Comparison of ENCODE assay signal across 10 mouse cellular contexts in genomic region chr2:10701459-10701858, GRCm38 (mm10).
DNase-seq lines count a peak whose midpoint lies in the region; ATAC-seq and TF ChIP-seq lines count a peak whose summit lies in the region.
"Had no signal": no experiment of that assay in that cellular context is flagged by ENCODE, and none has a peak within 500 bp of the region (broad histone marks: within the 10 kb centered on the region; RNA-seq: fewer than 3 reads in every experiment).

No protein-coding gene starts in this region.

- no peak for ATAC-seq in intestine, embryonic 14.5 days (replicated peaks; ENCODE audit: low FRiP score, low TSS enrichment, low read depth)
- ATAC-seq in intestine, embryonic 16.5 days, result no peak; the same call in 1 of the 2 replicates
- ATAC-seq in megakaryocyte-erythroid progenitor cell, adult 5-6 weeks (replicated peaks; ENCODE audit: low FRiP score, low TSS enrichment, poor library complexity, severe bottlenecking), result no peak
- ATAC-seq in hindbrain, embryonic 16.5 days, result no peak

- peak; percentile 49 for TF ChIP-seq CTCF in left cerebral cortex, adult 2 months (IDR thresholded peaks at IDR 0.05)

- no peak overlapping the region for H3K4me2 ChIP-seq in intestine, embryonic 14.5 days (ENCODE audit: low read length)
- no peak overlapping the region for H3K4me2 ChIP-seq in intestine, embryonic 16.5 days (ENCODE audit: low read depth, low read length)
- H3K4me2 ChIP-seq in hindbrain, embryonic 16.5 days (ENCODE audit: low read length), result no peak overlapping the region
- H3K4me2 ChIP-seq: embryonic facial prominence, embryonic 13.5 days; heart, embryonic 15.5 days had no signal

- H3K36me3 ChIP-seq in intestine, embryonic 14.5 days (ENCODE audit: control insufficient read depth, insufficient read depth, low read length), result no peaks in the 10 kb centered on the region
- no peaks in the 10 kb centered on the region for H3K36me3 ChIP-seq in intestine, embryonic 16.5 days (ENCODE audit: control insufficient read depth, insufficient read depth, low read length)
- no peaks in the 10 kb centered on the region for H3K36me3 ChIP-seq in hindbrain, embryonic 16.5 days (ENCODE audit: control insufficient read depth, insufficient read depth, low read length)
- H3K36me3 ChIP-seq: embryonic facial prominence, embryonic 13.5 days; heart, embryonic 15.5 days had no signal

- no peak overlapping the region for H3K27ac ChIP-seq in intestine, embryonic 14.5 days (ENCODE audit: low read depth)
- H3K27ac ChIP-seq in intestine, embryonic 16.5 days (ENCODE audit: low read length), result no peak overlapping the region
- no peak overlapping the region for H3K27ac ChIP-seq in left cerebral cortex, adult 2 months
- H3K27ac ChIP-seq in hindbrain, embryonic 16.5 days (ENCODE audit: low read depth, low read length), result no peak overlapping the region
- H3K27ac ChIP-seq: embryonic facial prominence, embryonic 13.5 days; heart, embryonic 15.5 days had no signal

- no peak overlapping the region for H3K4me3 ChIP-seq in intestine, embryonic 14.5 days (ENCODE audit: low read depth, low read length)
- H3K4me3 ChIP-seq in intestine, embryonic 16.5 days (ENCODE audit: low read length), result no peak overlapping the region
- H3K4me3 ChIP-seq in left cerebral cortex, adult 2 months, result no peak overlapping the region
- H3K4me3 ChIP-seq in hindbrain, embryonic 16.5 days (ENCODE audit: low read length), result no peak overlapping the region
- H3K4me3 ChIP-seq: embryonic facial prominence, embryonic 13.5 days; heart, embryonic 15.5 days had no signal

- no peak overlapping the region for H3K9ac ChIP-seq in intestine, embryonic 14.5 days (ENCODE audit: low read length)
- H3K9ac ChIP-seq in intestine, embryonic 16.5 days (ENCODE audit: low read depth, low read length), result no peak overlapping the region
- no peak overlapping the region for H3K9ac ChIP-seq in hindbrain, embryonic 16.5 days (ENCODE audit: low read depth, low read length)
- H3K9ac ChIP-seq: embryonic facial prominence, embryonic 13.5 days; heart, embryonic 15.5 days had no signal

- peak; percentile 56 for DNase-seq in intestine, embryonic 14.5 days (ENCODE audit: low spot score)
- DNase-seq in ES-CJ7 (ENCODE audit: low read depth, low spot score), result peak; percentile 41
- DNase-seq in adrenal gland, postnatal 4 days (ENCODE audit: low spot score in 2 of 2), result peak; percentile 4 to 7
- DNase-seq in left cerebral cortex, adult 2 months (ENCODE audit: extremely low spot score in 1 of 2, low spot score in 2 of 2), result no peak
- DNase-seq in thymus, postnatal 4 days, result no peak

- no peaks in the 10 kb centered on the region for H3K27me3 ChIP-seq in intestine, embryonic 14.5 days (replicated peaks; ENCODE audit: control insufficient read depth, insufficient read depth, low read length)
- no peaks in the 10 kb centered on the region for H3K27me3 ChIP-seq in intestine, embryonic 16.5 days (replicated peaks; ENCODE audit: control insufficient read depth, insufficient read depth, low read length)
- H3K27me3 ChIP-seq in hindbrain, embryonic 16.5 days (replicated peaks; ENCODE audit: control insufficient read depth, insufficient read depth, low read length), result no peaks in the 10 kb centered on the region
- H3K27me3 ChIP-seq: embryonic facial prominence, embryonic 13.5 days; heart, embryonic 15.5 days had no signal

- intact Hi-C loops in left cerebral cortex, adult 2 months (cut with DNase I), result no loop called here

- WGBS in intestine, embryonic 14.5 days, result 32% methylated on average over 10 of the region's 10 CpGs
- 31% methylated on average over 10 of the region's 10 CpGs for WGBS in intestine, embryonic 16.5 days
- 58% methylated on average over 10 of the region's 10 CpGs for WGBS in hindbrain, embryonic 16.5 days

- no peaks in the 10 kb centered on the region for H3K9me3 ChIP-seq in intestine, embryonic 14.5 days (ENCODE audit: control insufficient read depth, low read length)
- no peaks in the 10 kb centered on the region for H3K9me3 ChIP-seq in intestine, embryonic 16.5 days (ENCODE audit: control insufficient read depth, low read length)
- H3K9me3 ChIP-seq in hindbrain, embryonic 16.5 days (ENCODE audit: control insufficient read depth, low read length), result no peaks in the 10 kb centered on the region
- H3K9me3 ChIP-seq: embryonic facial prominence, embryonic 13.5 days; heart, embryonic 15.5 days had no signal

- H3K4me1 ChIP-seq in intestine, embryonic 14.5 days (replicated peaks; ENCODE audit: control insufficient read depth, insufficient read depth, low read length), result no peaks in the 10 kb centered on the region
- no peaks in the 10 kb centered on the region for H3K4me1 ChIP-seq in intestine, embryonic 16.5 days (ENCODE audit: control insufficient read depth, insufficient read depth, low read length)
- H3K4me1 ChIP-seq in hindbrain, embryonic 16.5 days (ENCODE audit: control insufficient read depth, insufficient read depth, low read depth, low read length), result no peaks in the 10 kb centered on the region
- H3K4me1 ChIP-seq: heart, embryonic 15.5 days had no signal

Comparison
In these comparisons a context has a peak if more than half of its experiments do, and no peak if none do; other contexts are left out.
1. DNase-seq: peak in intestine, embryonic 14.5 days (single experiment), ES-CJ7 (single experiment) and adrenal gland, postnatal 4 days (2 of 2); none in left cerebral cortex, adult 2 months (0 of 2) and thymus, postnatal 4 days (single experiment).